Mouse (Mus musculus): Measurements from ENCODE around the gene Sun2. TPM values are rescaled to one million over a fixed set of nuclear protein-coding genes. Genes with fewer than 3 reads are reported as not detected.

The Sun2 gene
- polyA plus RNA-seq, 1 experiment = 49.2 TPM

Other genes starting within 250 kb of the Sun2 start
- gene Kcnj4, start 237.3 kb downstream of the Sun2 start, polyA plus RNA-seq (2012; ENCODE audit: insufficient read depth, insufficient read length, missing spikeins) = not detected in 2 replicates
- 2.2 and 3.0 TPM in 2 replicates for gene Kdelr3, start 226.1 kb downstream of the Sun2 start, polyA plus RNA-seq (2012; ENCODE audit: insufficient read depth, insufficient read length, missing spikeins)
- 49.6 and 73.8 TPM in 2 replicates for gene Ddx17, start 195.8 kb downstream of the Sun2 start, polyA plus RNA-seq (2012; ENCODE audit: insufficient read depth, insufficient read length, missing spikeins)
- gene Dmc1, start 137.4 kb downstream of the Sun2 start, polyA plus RNA-seq (2012; ENCODE audit: insufficient read depth, insufficient read length, missing spikeins) = not detected in 2 replicates
- 0.32 and 0.58 TPM in 2 replicates for gene Fam227a, start 83.6 kb downstream of the Sun2 start, polyA plus RNA-seq (2012; ENCODE audit: insufficient read depth, insufficient read length, missing spikeins)
- 13.9 and 16.3 TPM in 2 replicates for gene Cby1, start 83.3 kb downstream of the Sun2 start, polyA plus RNA-seq (2012; ENCODE audit: insufficient read depth, insufficient read length, missing spikeins)
- 185 and 193 TPM in 2 replicates for gene Tomm22, start 71.7 kb downstream of the Sun2 start, polyA plus RNA-seq (2012; ENCODE audit: insufficient read depth, insufficient read length, missing spikeins)
- 25.5 and 29.5 TPM in 2 replicates for gene Josd1, start 54.6 kb downstream of the Sun2 start, polyA plus RNA-seq (2012; ENCODE audit: insufficient read depth, insufficient read length, missing spikeins)
- 15.3 and 15.4 TPM in 2 replicates for gene Gtpbp1, start 51.7 kb downstream of the Sun2 start, polyA plus RNA-seq (2012; ENCODE audit: insufficient read depth, insufficient read length, missing spikeins)
- 10.6 and 13.5 TPM in 2 replicates for gene Dnal4, start 35.3 kb upstream of the Sun2 start, polyA plus RNA-seq (2012; ENCODE audit: insufficient read depth, insufficient read length, missing spikeins)
- gene Nptxr, start 62.2 kb upstream of the Sun2 start, polyA plus RNA-seq (2012; ENCODE audit: insufficient read depth, insufficient read length, missing spikeins) = 0.71 and 0.83 TPM in 2 replicates
- gene Npcd, start 91.7 kb upstream of the Sun2 start, polyA plus RNA-seq (2012; ENCODE audit: insufficient read depth, insufficient read length, missing spikeins) = not detected in 2 replicates
- 3.9 and 7.3 TPM in 2 replicates for gene Cbx6, start 92.2 kb upstream of the Sun2 start, polyA plus RNA-seq (2012; ENCODE audit: insufficient read depth, insufficient read length, missing spikeins)
- gene Apobec3, start 149.1 kb upstream of the Sun2 start, polyA plus RNA-seq (2012; ENCODE audit: insufficient read depth, insufficient read length, missing spikeins) = 5.3 and 7.4 TPM in 2 replicates
- gene Cbx7, start 228.6 kb upstream of the Sun2 start, polyA plus RNA-seq (2012; ENCODE audit: insufficient read depth, insufficient read length, missing spikeins) = 6.8 and 7.1 TPM in 2 replicates